Mouse (Mus musculus) heart, postnatal 0 days (tissue): ENCODE data around the gene Dhx32. TPM values are rescaled to one million over a fixed set of nuclear protein-coding genes. Genes with fewer than 3 reads are reported as not detected.

Experiments used
- ATAC-seq: fragments of 200-750 bp; cut with Nextera tagmentation; 2 replicates; pipeline ENCODE4 v1.8.0; 2017; ENCODE audit warnings: low read depth, moderate number of reproducible peaks, moderate library complexity; ENCODE audit not compliant: insufficient read depth
- DNase-seq: peaks from one replicate; pipeline ENCODE4 v3.0.0-alpha.2; 2016; ENCODE audit warnings: low spot score
- H3K27ac ChIP-seq: fragments of 300-500 bp; sonication (generic); 2 replicates; pipeline ENCODE4 v1.5.1; 2014; ENCODE audit warnings: low read depth, mild to moderate bottlenecking
- H3K27me3 ChIP-seq: fragments of 300-500 bp; sonication (generic); 2 replicates; pipeline ENCODE4 v1.6.1; 2014; ENCODE audit warnings: low read length, mixed read lengths; ENCODE audit not compliant: control insufficient read depth, insufficient read depth
- H3K36me3 ChIP-seq: fragments of 300-500 bp; sonication (generic); replicated peaks from 2 replicates; pipeline ENCODE4 v1.6.1; 2014; ENCODE audit warnings: low read length, mixed read lengths; ENCODE audit not compliant: control insufficient read depth, insufficient read depth
- H3K4me1 ChIP-seq: fragments of 300-500 bp; sonication (generic); 2 replicates; pipeline ENCODE4 v1.6.1; 2014; ENCODE audit warnings: antibody characterized with exemption; ENCODE audit not compliant: control insufficient read depth, insufficient read depth
- H3K4me2 ChIP-seq: fragments of 300-500 bp; sonication (generic); 2 replicates; pipeline ENCODE4 v1.6.1; 2014; ENCODE audit warnings: low read depth, mild to moderate bottlenecking, low read length, moderate library complexity
- H3K4me3 ChIP-seq: fragments of 300-500 bp; sonication (generic); 2 replicates; pipeline ENCODE4 v1.5.1; 2014; ENCODE audit warnings: low read depth, low read length
- H3K9ac ChIP-seq: fragments of 300-500 bp; sonication (generic); replicated peaks from 2 replicates; pipeline ENCODE4 v1.6.1; 2014; ENCODE audit warnings: low read depth, low read length, mixed read lengths
- H3K9me3 ChIP-seq: fragments of 300-500 bp; sonication (generic); replicated peaks from 2 replicates; pipeline ENCODE4 v1.6.1; 2016; ENCODE audit warnings: low read length; ENCODE audit not compliant: control insufficient read depth
- CTCF ChIP-seq: IDR thresholded peaks from 2 replicates; pipeline ENCODE4 v1.5.1; 2016; ENCODE audit warnings: antibody characterized with exemption, control low read depth, low read depth
- EP300 ChIP-seq: IDR thresholded peaks from 2 replicates; pipeline ENCODE4 v1.6.1; 2016; ENCODE audit warnings: antibody characterized with exemption, low read depth
- WGBS: fragments of 180-500 bp; shearing (Covaris S2); extraction: QIAGEN DNeasy Blood & Tissue Kit; methylation state at CpG from one replicate; pipeline ENCODE4 v1.1.7; 2014; 5-methylcytosine and 5-hydroxymethylcytosine counted together
- polyA plus RNA-seq: library from polyadenylated mRNA; unstranded; fragments of >200 nt; fragmentation: Nextera tagmentation; extraction: Ambion mirVana; gene quantifications from 2 replicates; pipeline ENCODE4 v1.2.1, GENCODE M21; 2015
- total RNA-seq: library from RNA; depleted of rRNA; stranded (reverse); fragments of >200 nt; gene quantifications from 2 replicates; pipeline ENCODE4 v1.2.3, GENCODE M21; 2014; ENCODE audit warnings: low replicate concordance

Dhx32 gene
- total and polyA plus RNA-seq, 2 experiments from 2014 or later: 37.1 to 64.3 TPM

- TF ChIP-seq EP300 (no peak), CTCF (no peak)
- DNase-seq (no peak), ATAC-seq (no peak)
- Histone ChIP-seq H3K36me3 (peaks cover 26% of the 10 kb centered on the region), H3K4me2 (no peak overlapping the region), H3K9ac (no peak overlapping the region), H3K27ac (peak overlapping the region; percentile 91), H3K9me3 (no peaks in the 10 kb centered on the region), H3K4me3 (no peak overlapping the region), H3K27me3 (no peaks in the 10 kb centered on the region), H3K4me1 (peaks cover 45% of the 10 kb centered on the region)
- 81% methylated on average over 12 of the region's 12 CpGs for WGBS
Measured at GRCm38 (mm10) chr7:133742530-133743325, 39.8 kb downstream of the Dhx32 start.

- Histone ChIP-seq H3K9ac (no peak overlapping the region), H3K4me1 (peaks cover 32% of the 10 kb centered on the region), H3K27ac (no peak overlapping the region), H3K4me3 (no peak overlapping the region), H3K4me2 (no peak overlapping the region), H3K36me3 (peaks cover 32% of the 10 kb centered on the region), H3K9me3 (no peaks in the 10 kb centered on the region), H3K27me3 (no peaks in the 10 kb centered on the region)
- DNase-seq (no peak), ATAC-seq (no peak)
- no peak for TF ChIP-seq CTCF
- no peak for TF ChIP-seq EP300
- 70% methylated on average over 7 of the region's 7 CpGs for WGBS
Measured at GRCm38 (mm10) chr7:133740558-133740957, 42.0 kb downstream of the Dhx32 start.

GRCm38 (mm10) chr7:133731971-133732645 is 50.4 kb downstream of the Dhx32 start:
- Histone ChIP-seq H3K4me1 (peaks cover 27% of the 10 kb centered on the region), H3K27me3 (no peaks in the 10 kb centered on the region), H3K9ac (no peak overlapping the region), H3K9me3 (no peaks in the 10 kb centered on the region), H3K4me3 (no peak overlapping the region), H3K36me3 (peaks cover 21% of the 10 kb centered on the region), H3K27ac (peak overlapping the region; percentile 91), H3K4me2 (no peak overlapping the region)
- TF ChIP-seq EP300 (no peak), CTCF (no peak)
- WGBS: 39% methylated on average over 4 of the region's 4 CpGs
- peak; percentile 8 for DNase-seq
- no peak for ATAC-seq

- DNase-seq (peak; percentile 84), ATAC-seq (peak; percentile 76)
- Histone ChIP-seq H3K9ac (no peak overlapping the region), H3K4me2 (no peak overlapping the region), H3K4me3 (no peak overlapping the region), H3K27ac (peak overlapping the region; percentile 91), H3K9me3 (no peaks in the 10 kb centered on the region), H3K27me3 (no peaks in the 10 kb centered on the region), H3K36me3 (peaks cover 19% of the 10 kb centered on the region), H3K4me1 (peaks cover 27% of the 10 kb centered on the region)
- WGBS: 34% methylated on average over 11 of the region's 11 CpGs
- TF ChIP-seq EP300: peak; percentile 76; the same call in 1 of the 2 replicates
- no peak for TF ChIP-seq CTCF
Measured at GRCm38 (mm10) chr7:133730324-133731191, 52.0 kb downstream of the Dhx32 start.

GRCm38 (mm10) chr7:133729351-133729750 is 53.2 kb downstream of the Dhx32 start:
- Histone ChIP-seq H3K27ac (no peak overlapping the region; the same call in 1 of the 2 replicates), H3K9ac (no peak overlapping the region), H3K4me1 (peaks cover 27% of the 10 kb centered on the region), H3K27me3 (no peaks in the 10 kb centered on the region), H3K9me3 (no peaks in the 10 kb centered on the region), H3K36me3 (peaks cover 23% of the 10 kb centered on the region), H3K4me3 (no peak overlapping the region), H3K4me2 (no peak overlapping the region)
- peak; percentile 4 for DNase-seq
- WGBS: 75% methylated on average over 5 of the region's 5 CpGs
- ATAC-seq: no peak
- TF ChIP-seq EP300 (no peak), CTCF (no peak)
